11 mouse cellular contexts compared by ENCODE assay signal in the genomic region with DNA sequence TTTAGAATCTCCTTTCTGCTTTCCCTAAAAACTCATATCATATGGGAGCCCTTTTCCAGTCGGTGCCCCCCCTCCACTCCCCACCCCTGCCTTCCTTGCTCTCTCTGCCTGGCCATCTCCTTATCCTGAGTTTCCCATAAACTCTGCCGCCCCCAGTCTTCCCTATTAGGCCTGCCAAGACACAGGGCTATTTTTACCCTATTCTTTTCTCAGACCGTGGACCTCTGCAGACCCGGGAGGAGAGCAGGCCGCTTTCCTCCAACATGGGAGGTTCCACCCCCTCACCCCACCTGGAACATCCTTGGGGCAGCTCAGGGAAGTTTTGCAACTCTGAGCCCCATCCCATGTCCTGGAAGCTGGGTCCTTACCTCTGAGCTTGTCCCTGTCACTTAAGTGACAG. TPM values are rescaled to one million over a fixed set of nuclear protein-coding genes. Genes with fewer than 3 reads are reported as not detected.
DNase-seq lines count a peak whose midpoint lies in the region; ATAC-seq and TF ChIP-seq lines count a peak whose summit lies in the region.
"Had no signal": no experiment of that assay in that cellular context is flagged by ENCODE, and none has a peak within 500 bp of the region (broad histone marks: within the 10 kb centered on the region; RNA-seq: fewer than 3 reads in every experiment).

No protein-coding gene starts in this region.

- peaks cover 29% of the 10 kb centered on the region for H3K4me1 ChIP-seq in lung, adult 2 months (ENCODE audit: control insufficient read depth, insufficient read depth, low read length)
- H3K4me1 ChIP-seq in embryonic facial prominence, embryonic 15.5 days: peaks cover 81% of the 10 kb centered on the region
- H3K4me1 ChIP-seq in heart, embryonic 15.5 days (replicated peaks): peaks cover 70% of the 10 kb centered on the region
- H3K4me1 ChIP-seq in small intestine, adult 2 months (ENCODE audit: control insufficient read depth, insufficient read depth, insufficient read length, low read length): peaks cover 6% of the 10 kb centered on the region

- no peak for TF ChIP-seq CTCF in lung, adult 2 months (IDR thresholded peaks at IDR 0.05; ENCODE audit: insufficient read depth, low read length)
- TF ChIP-seq CTCF in small intestine, adult 2 months (IDR thresholded peaks at IDR 0.05; ENCODE audit: extremely low read depth, insufficient read length, insufficient replicate concordance, low read depth, low read length): no peak

- H3K36me3 ChIP-seq in embryonic facial prominence, embryonic 15.5 days: no peaks in the 10 kb centered on the region
- peaks cover 6% of the 10 kb centered on the region; the same call in 1 of the 2 replicates for H3K36me3 ChIP-seq in heart, embryonic 15.5 days
- no peaks in the 10 kb centered on the region for H3K36me3 ChIP-seq in small intestine, adult 2 months (ENCODE audit: control insufficient read depth, insufficient read depth, low read length)

- TF ChIP-seq POLR2A in lung, adult 2 months (IDR thresholded peaks at IDR 0.05; ENCODE audit: borderline replicate concordance, extremely low read depth, low read depth, low read length): no peak
- TF ChIP-seq POLR2A in small intestine, adult 2 months (IDR thresholded peaks at IDR 0.05; ENCODE audit: low read depth, low read length): no peak

- H3K9ac ChIP-seq in embryonic facial prominence, embryonic 15.5 days: no peak overlapping the region
- H3K9ac ChIP-seq in heart, embryonic 15.5 days: peak overlapping the region; percentile 95

- H3K27me3 ChIP-seq in embryonic facial prominence, embryonic 15.5 days: peaks cover 5% of the 10 kb centered on the region; the same call in 1 of the 2 replicates
- H3K27me3 ChIP-seq in heart, embryonic 15.5 days: no peaks in the 10 kb centered on the region
- peaks cover 21% of the 10 kb centered on the region for H3K27me3 ChIP-seq in small intestine, adult 2 months (ENCODE audit: control insufficient read depth, insufficient read depth, low read length)

- WGBS in lung, adult 2 months: 40% methylated on average over 5 of the region's 5 CpGs
- 64% methylated on average over 5 of the region's 5 CpGs for WGBS in embryonic facial prominence, embryonic 15.5 days
- WGBS in heart, embryonic 15.5 days: 18% methylated on average over 5 of the region's 5 CpGs
- WGBS in small intestine, adult 2 months: 66% methylated on average over 5 of the region's 5 CpGs

- no peak for ATAC-seq in embryonic facial prominence, embryonic 15.5 days (ENCODE audit: insufficient number of reproducible peaks, low FRiP score, low TSS enrichment, low read depth)
- no peak for ATAC-seq in heart, embryonic 15.5 days (replicated peaks; ENCODE audit: insufficient number of reproducible peaks, insufficient read depth, low FRiP score, low read depth)

- H3K27ac ChIP-seq in embryonic facial prominence, embryonic 15.5 days (replicated peaks): no peak overlapping the region
- peak overlapping the region; percentile 98 for H3K27ac ChIP-seq in heart, embryonic 15.5 days
- H3K27ac ChIP-seq in small intestine, adult 2 months (ENCODE audit: insufficient read depth, low read depth, low read length): peak overlapping the region; percentile 32

- H3K4me3 ChIP-seq in lung, adult 2 months (replicated peaks; ENCODE audit: extremely low read depth, low read depth, low read length): peak overlapping the region; percentile 51
- H3K4me3 ChIP-seq in embryonic facial prominence, embryonic 15.5 days (replicated peaks): peak overlapping the region; percentile 88; the same call in 1 of the 2 replicates
- H3K4me3 ChIP-seq in heart, embryonic 15.5 days: peak overlapping the region; percentile 85
- 0 out of 2 replicates have a peak overlapping the region, but pooled peaks have one; percentile 17 for H3K4me3 ChIP-seq in small intestine, adult 2 months (ENCODE audit: low read depth, low read length)

- DNase-seq in lung, adult 2 months: no peak
- no peak for DNase-seq in lung, postnatal 36 days
- DNase-seq in layer of hippocampus, adult 8-10 months (ENCODE audit: low spot score in 2 of 2): no peak
- DNase-seq in frontal cortex, postnatal 10 days (ENCODE audit: low spot score in 2 of 2): no peak
- DNase-seq: cerebellum, adult 9-10 months; kidney, postnatal 4 days; spleen, adult 18-20 months; thymus, postnatal 25 days had no signal

- H3K4me2 ChIP-seq in embryonic facial prominence, embryonic 15.5 days (replicated peaks): peak overlapping the region; percentile 70
- H3K4me2 ChIP-seq in heart, embryonic 15.5 days: peak overlapping the region; percentile 67

- no peaks in the 10 kb centered on the region for H3K9me3 ChIP-seq in embryonic facial prominence, embryonic 15.5 days (replicated peaks)
- no peaks in the 10 kb centered on the region for H3K9me3 ChIP-seq in heart, embryonic 15.5 days (replicated peaks)

RNA-seq across cellular contexts. Expression of gene Cavin1, which starts 3.3 kb away (rescaled TPM):
- polyA plus RNA-seq in lung, adult 2 months (2012; rRNA removed): 270 and 280 TPM in 2 replicates
- polyA plus RNA-seq in embryonic facial prominence, embryonic 15.5 days (2015; fragmentation: Nextera tagmentation; extraction: Ambion mirVana): 330 and 343 TPM in 2 replicates
- 429 and 457 TPM in 2 replicates for polyA plus RNA-seq in heart, embryonic 15.5 days (2015; fragmentation: Nextera tagmentation; extraction: Ambion mirVana)
- polyA plus RNA-seq in small intestine, adult 2 months (2012; rRNA removed): 27.4 and 42.8 TPM in 2 replicates
- 10 to 100 TPM; 15.4 to 22.1 (median 18.9) TPM for total RNA-seq in layer of hippocampus, adult 8-10 months (2022)

RNA-seq across cellular contexts. Expression of gene Stat3, which starts 28.0 kb away (rescaled TPM):
- polyA plus RNA-seq in lung, adult 2 months (2012; rRNA removed): 115 and 147 TPM in 2 replicates
- polyA plus RNA-seq in embryonic facial prominence, embryonic 15.5 days (2015; fragmentation: Nextera tagmentation; extraction: Ambion mirVana): 75.6 and 79.3 TPM in 2 replicates
- polyA plus RNA-seq in heart, embryonic 15.5 days (2015; fragmentation: Nextera tagmentation; extraction: Ambion mirVana): 50.6 and 60.8 TPM in 2 replicates
- polyA plus RNA-seq in small intestine, adult 2 months (2012; rRNA removed): 55.2 and 106 TPM in 2 replicates
- 10 to 100 TPM; 42.9 to 75.3 (median 52.9) TPM for total RNA-seq in layer of hippocampus, adult 8-10 months (2022)

RNA-seq across cellular contexts. Expression of gene Atp6v0a1, which starts 41.9 kb away (rescaled TPM):
- 81.9 and 102 TPM in 2 replicates for polyA plus RNA-seq in lung, adult 2 months (2012; rRNA removed)
- polyA plus RNA-seq in embryonic facial prominence, embryonic 15.5 days (2015; fragmentation: Nextera tagmentation; extraction: Ambion mirVana): 36.8 and 40.3 TPM in 2 replicates
- 54.1 and 54.4 TPM in 2 replicates for polyA plus RNA-seq in heart, embryonic 15.5 days (2015; fragmentation: Nextera tagmentation; extraction: Ambion mirVana)
- polyA plus RNA-seq in small intestine, adult 2 months (2012; rRNA removed): 43.5 and 69.5 TPM in 2 replicates
- total RNA-seq in layer of hippocampus, adult 8-10 months (2022): 100 to 1,000 TPM; 402 to 498 (median 457) TPM

Comparison
In these comparisons a context has a peak if more than half of its experiments do, and no peak if none do; other contexts are left out.
1. H3K4me3 ChIP-seq: peak in every context shown above with its lines; median percentile 88 in embryonic facial prominence, embryonic 15.5 days; 85 in heart, embryonic 15.5 days; 51 in lung, adult 2 months; 17 in small intestine, adult 2 months.